ENCODE assay signal across 8 mouse cellular contexts in the genomic region with DNA sequence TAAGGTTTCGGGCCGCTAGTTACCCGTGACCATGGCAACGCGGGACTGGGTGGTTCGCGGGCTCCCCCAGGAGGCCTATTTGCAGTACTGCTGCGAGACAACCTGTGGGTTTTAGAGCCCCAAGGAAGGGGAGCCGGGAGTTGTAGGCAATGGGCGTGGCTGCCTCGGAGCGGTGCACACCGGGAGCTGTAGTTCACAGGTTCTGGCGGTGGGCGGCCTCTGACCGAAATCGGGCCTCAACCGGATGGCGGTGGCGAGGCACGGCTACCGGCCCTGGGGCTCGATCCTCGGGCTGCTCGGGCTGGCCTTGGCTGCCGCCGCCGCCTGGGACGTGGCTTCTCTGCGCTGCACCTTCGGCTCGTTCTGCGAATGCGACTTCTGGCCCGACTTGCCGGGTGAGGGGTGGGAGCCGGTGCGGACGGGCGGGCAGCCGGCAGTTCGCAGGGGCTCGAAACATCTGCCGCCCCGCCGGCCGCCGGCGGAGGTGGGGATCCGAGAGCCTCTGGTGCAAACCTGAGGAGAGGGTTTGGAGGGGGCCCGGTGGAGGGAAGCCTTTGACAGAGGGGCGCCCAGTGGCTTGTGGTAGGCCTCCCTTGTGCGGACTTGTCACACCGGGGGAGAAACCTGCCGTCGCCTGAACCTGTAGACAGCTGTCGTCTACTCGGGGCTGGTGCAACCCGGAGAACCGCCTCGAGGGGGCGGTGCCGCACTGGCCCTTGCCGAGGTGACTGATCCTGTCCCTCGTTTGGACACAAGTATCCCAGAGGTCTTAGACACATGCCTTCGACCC. TPM values are rescaled to one million over a fixed set of nuclear protein-coding genes. Genes with fewer than 3 reads are reported as not detected.
DNase-seq lines count a peak whose midpoint lies in the region; ATAC-seq and TF ChIP-seq lines count a peak whose summit lies in the region.

A gene (plus strand): TSS at position 179 of the 790 bp plus-strand sequence.

- peak within 1 kb of the TSS; percentile 62 for H3K27ac ChIP-seq in MEL (ENCODE audit: control insufficient read depth, low read depth, low read length)
- H3K27ac ChIP-seq in cerebellum, adult 2 months (ENCODE audit: insufficient read depth, low read length) = peak within 1 kb of the TSS; percentile 76
- H3K27ac ChIP-seq in forebrain, postnatal 0 days (ENCODE audit: low read depth, low read length) = peak within 1 kb of the TSS; percentile 89
- H3K27ac ChIP-seq in lung, embryonic 15.5 days = peak within 1 kb of the TSS; percentile 84

- peak within 1 kb of the TSS; percentile 62 for H3K4me2 ChIP-seq in forebrain, postnatal 0 days (ENCODE audit: low read depth)
- peak within 1 kb of the TSS; percentile 71 for H3K4me2 ChIP-seq in lung, embryonic 15.5 days

- H3K4me1 ChIP-seq in MEL (ENCODE audit: control insufficient read depth in 1 of 2, insufficient read depth in 2 of 2, low read length in 2 of 2) = no peaks in the 10 kb centered on the region; a peak in 1 of 4 replicates
- H3K4me1 ChIP-seq in cerebellum, adult 2 months (ENCODE audit: control insufficient read depth, insufficient read depth, low read length) = peaks cover 14% of the 10 kb centered on the region
- peaks cover 8% of the 10 kb centered on the region for H3K4me1 ChIP-seq in forebrain, postnatal 0 days (ENCODE audit: insufficient read depth)
- H3K4me1 ChIP-seq in lung, embryonic 15.5 days = peaks cover 10% of the 10 kb centered on the region

- peaks cover 2% of the 10 kb centered on the region; the same call in 1 of the 2 replicates for H3K79me2 ChIP-seq in MEL (ENCODE audit: control insufficient read depth, insufficient read depth, low read length, poor library complexity)

- peak; percentile 60 to 69; a peak in 3 of 4 replicates for TF ChIP-seq POLR2A in MEL (IDR thresholded peaks at IDR 0.05; ENCODE audit: control insufficient read depth in 1 of 2, insufficient read depth in 1 of 2, low read depth in 1 of 2, low read length in 2 of 2, poor library complexity in 1 of 2)
- no peak for TF ChIP-seq POLR2A in cerebellum, adult 2 months (IDR thresholded peaks at IDR 0.05; ENCODE audit: borderline replicate concordance, insufficient read depth, low read length)

- TF ChIP-seq EP300 in MEL (IDR thresholded peaks at IDR 0.05; ENCODE audit: low read depth in 1 of 2, low read length in 2 of 2) = no peak

- peak within 1 kb of the TSS; percentile 95 for H3K9ac ChIP-seq in MEL (ENCODE audit: control insufficient read depth, low read depth, low read length, poor library complexity, severe bottlenecking)
- peak within 1 kb of the TSS; percentile 92 for H3K9ac ChIP-seq in forebrain, postnatal 0 days
- H3K9ac ChIP-seq in lung, embryonic 15.5 days = peak within 1 kb of the TSS; percentile 84

- TF ChIP-seq RAD21 in MEL (IDR thresholded peaks at IDR 0.05; ENCODE audit: low read depth, low read length) = peak; percentile 91

- TF ChIP-seq CTCF in MEL (IDR thresholded peaks at IDR 0.05 in 2 of 3, conservative IDR thresholded peaks at IDR 0.05 in 1 of 3; ENCODE audit: control insufficient read depth in 1 of 3, insufficient read depth in 1 of 3, low read depth in 2 of 3, low read length in 3 of 3, poor library complexity in 1 of 3, severe bottlenecking in 1 of 3) = peak; percentile 78 to 98 (median 91)
- TF ChIP-seq CTCF in cerebellum, adult 2 months (IDR thresholded peaks at IDR 0.05; ENCODE audit: borderline replicate concordance, insufficient read depth, low read depth, low read length) = peak; percentile 93
- TF ChIP-seq CTCF in forebrain, postnatal 0 days (IDR thresholded peaks at IDR 0.05; ENCODE audit: low read depth) = peak; percentile 94

- H3K9me3 ChIP-seq in MEL (replicated peaks; ENCODE audit: insufficient read depth, low read length) = no peaks in the 10 kb centered on the region
- H3K9me3 ChIP-seq in forebrain, postnatal 0 days (ENCODE audit: low read length) = no peaks in the 10 kb centered on the region
- H3K9me3 ChIP-seq in lung, embryonic 15.5 days = no peaks in the 10 kb centered on the region

- H3K4me3 ChIP-seq in MEL (ENCODE audit: control insufficient read depth in 1 of 2, insufficient read depth in 1 of 2, low read depth in 2 of 2, low read length in 2 of 2) = peak within 1 kb of the TSS; percentile 71 to 90
- H3K4me3 ChIP-seq in cerebellum, adult 2 months (replicated peaks; ENCODE audit: insufficient read depth, low read depth, low read length) = peak within 1 kb of the TSS; percentile 73
- H3K4me3 ChIP-seq in forebrain, postnatal 0 days (ENCODE audit: low read depth, low read length) = peak within 1 kb of the TSS; percentile 64
- peak within 1 kb of the TSS; percentile 73 for H3K4me3 ChIP-seq in lung, embryonic 15.5 days

- H3K36me3 ChIP-seq in MEL (ENCODE audit: control insufficient read depth in 1 of 2, insufficient read depth in 2 of 2, low read length in 2 of 2) = peaks cover 0 to 4% of the 10 kb centered on the region in 2 experiments; a peak in 2 of 4 replicates
- peaks cover 50% of the 10 kb centered on the region for H3K36me3 ChIP-seq in forebrain, postnatal 0 days (ENCODE audit: insufficient read depth)
- H3K36me3 ChIP-seq in lung, embryonic 15.5 days = peaks cover 27% of the 10 kb centered on the region

- DNase-seq in MEL (ENCODE audit: low read depth, low spot score) = peak; percentile 98
- peak; percentile 96 to 97 for DNase-seq in cerebellum, adult 2 months
- peak; percentile 98 for DNase-seq in forebrain, postnatal 0 days
- peak; percentile 98 for DNase-seq in heart, postnatal 4 days
- peak; percentile 96 to 97 for DNase-seq in layer of hippocampus, adult 8-10 months (ENCODE audit: low spot score in 2 of 2)
- peak; percentile 96 for DNase-seq in ovary, adult 18-20 months (ENCODE audit: low spot score)
- DNase-seq in thymus, postnatal 0 days (ENCODE audit: low spot score) = peak; percentile 98

- ATAC-seq in forebrain, postnatal 0 days = peak; percentile 98
- ATAC-seq in lung, embryonic 15.5 days (ENCODE audit: borderline replicate concordance, extremely low read depth, low FRiP score, low TSS enrichment) = peak; percentile 94

- under 1% methylated on average over 66 of the region's 66 CpGs for WGBS in cerebellum, adult 2 months
- 3% methylated on average over 64 of the region's 66 CpGs for WGBS in forebrain, postnatal 0 days
- WGBS in lung, embryonic 15.5 days = under 1% methylated on average over 66 of the region's 66 CpGs

- H3K27me3 ChIP-seq in MEL (ENCODE audit: control insufficient read depth in 1 of 2, insufficient read depth in 2 of 2, low read length in 2 of 2) = no peaks in the 10 kb centered on the region
- H3K27me3 ChIP-seq in cerebellum, adult 2 months (ENCODE audit: control insufficient read depth, insufficient read depth, low read length) = no peaks in the 10 kb centered on the region
- H3K27me3 ChIP-seq in forebrain, postnatal 0 days (ENCODE audit: insufficient read depth, low read length) = no peaks in the 10 kb centered on the region
- no peaks in the 10 kb centered on the region for H3K27me3 ChIP-seq in lung, embryonic 15.5 days

TF ChIP-seq in MEL, 35 proteins besides CTCF, POLR2A, EP300 and RAD21 (continues in another document):
- TF ChIP-seq CHD1 (IDR thresholded peaks at IDR 0.05; ENCODE audit: low read depth, low read length) (no peak), ETS1 (IDR thresholded peaks at IDR 0.05; ENCODE audit: low read depth, low read length) (no peak), SIN3A (IDR thresholded peaks at IDR 0.05; ENCODE audit: low read length) (peak; percentile 96), MEF2A (IDR thresholded peaks at IDR 0.05; ENCODE audit: extremely low read depth, insufficient replicate concordance, low read depth, low read length, poor library complexity, severe bottlenecking) (no peak), NELFE (IDR thresholded peaks at IDR 0.05; ENCODE audit: low read depth, low read length) (peak; percentile 58), MYC (IDR thresholded peaks at IDR 0.05; ENCODE audit: low read depth, low read length) (no peak), ZKSCAN1 (IDR thresholded peaks at IDR 0.05; ENCODE audit: low read depth, low read length) (no peak), ELF1 (IDR thresholded peaks at IDR 0.05; ENCODE audit: low read depth, low read length) (peak; percentile 81), TBP (IDR thresholded peaks at IDR 0.05; ENCODE audit: low read depth, low read length) (peak; percentile 50; the same call in 1 of the 2 replicates), RCOR1 (IDR thresholded peaks at IDR 0.05; ENCODE audit: low read depth, low read length) (no peak; the same call in 1 of the 2 replicates), ZC3H11A (IDR thresholded peaks at IDR 0.05; ENCODE audit: low read depth, low read length) (peak; percentile 69), USF2 (IDR thresholded peaks at IDR 0.05; ENCODE audit: borderline replicate concordance in 1 of 2, insufficient read depth in 1 of 2, low read depth in 1 of 2, low read length in 2 of 2) (no peak), MYB (IDR thresholded peaks at IDR 0.05; ENCODE audit: low read depth, low read length) (no peak), HCFC1 (IDR thresholded peaks at IDR 0.05; ENCODE audit: low read depth, low read length) (peak; percentile 99), GATA1 (IDR thresholded peaks at IDR 0.05; ENCODE audit: low read depth, low read length) (no peak), CHD2 (IDR thresholded peaks at IDR 0.05; ENCODE audit: low read length) (no peak), TCF12 (IDR thresholded peaks at IDR 0.05; ENCODE audit: low read depth, low read length) (no peak; the same call in none of the 2 replicates), MAX (IDR thresholded peaks at IDR 0.05; ENCODE audit: low read length) (no peak), USF1 (IDR thresholded peaks at IDR 0.05; ENCODE audit: low read depth, low read length) (0 out of 2 replicates have a peak, but pooled peaks have one; percentile 14), MAZ (IDR thresholded peaks at IDR 0.05; ENCODE audit: low read depth, low read length) (peak; percentile 79; the same call in 1 of the 2 replicates), UBTF (IDR thresholded peaks at IDR 0.05; ENCODE audit: borderline replicate concordance, insufficient read depth, low read depth, low read length) (0 out of 2 replicates have a peak, but pooled peaks have one; percentile 88)

RNA-seq across cellular contexts. Expression of the gene that starts here (rescaled TPM):
- 46.6 and 54.7 TPM in 2 replicates for total RNA-seq in MEL (2012; rRNA removed)
- polyA plus RNA-seq in MEL (2012; ENCODE audit: insufficient read depth in 1 of 2, insufficient read length in 2 of 2, low read depth in 1 of 2, low replicate concordance in 2 of 2, missing spikeins in 1 of 2) = 10 to 100 TPM in 1 of 2 experiments, not detected in 1; 62.2 TPM
- polyA plus RNA-seq in cerebellum, adult 2 months (2012; rRNA removed) = 41.6 and 43.8 TPM in 2 replicates
- total RNA-seq in forebrain, postnatal 0 days (2014; rRNA removed) = 51.4 and 54.3 TPM in 2 replicates
- 40.7 and 44.8 TPM in 2 replicates for polyA plus RNA-seq in forebrain, postnatal 0 days (2015; fragmentation: Nextera tagmentation; extraction: Ambion mirVana)
- total RNA-seq in heart, postnatal 4 days (2021) = 10 to 100 TPM; 16.7 to 18.6 TPM
- total RNA-seq in layer of hippocampus, adult 8-10 months (2022) = 10 to 100 TPM; 28.6 to 33.5 (median 31.1) TPM
- polyA plus RNA-seq in lung, embryonic 15.5 days (2015; fragmentation: Nextera tagmentation; extraction: Ambion mirVana) = 63.9 and 65.6 TPM in 2 replicates
- 86.3 and 91.9 TPM in 2 replicates for polyA plus RNA-seq in thymus, postnatal 0 days (2015; fragmentation: Nextera tagmentation; extraction: Ambion mirVana)

Comparison
In these comparisons a context has a peak if more than half of its experiments do, and no peak if none do; other contexts are left out.
1. Peak in every context shown above with its lines: DNase-seq, ATAC-seq, H3K4me3 ChIP-seq and H3K27ac ChIP-seq.